Mouse (Mus musculus): Measurements from ENCODE around the gene Smarca2. TPM values are rescaled to one million over a fixed set of nuclear protein-coding genes. Genes with fewer than 3 reads are reported as not detected.

Smarca2 gene
- polyA plus RNA-seq, 1 experiment = 209 TPM

- H3K27me3 ChIP-seq (ENCODE audit: control insufficient read depth, insufficient read depth, low read length) = no peaks in the 10 kb centered on the region
Observed at GRCm38 (mm10) chr19:26772051-26772583, 167.3 kb downstream of the Smarca2 start.

GRCm38 (mm10) chr19:26776066-26777025 is 171.5 kb downstream of the Smarca2 start:
- Histone ChIP-seq H3K4me1 (ENCODE audit: control insufficient read depth, insufficient read depth, low read length) (no peaks in the 10 kb centered on the region), H3K27me3 (ENCODE audit: control insufficient read depth, insufficient read depth, low read length) (no peaks in the 10 kb centered on the region), H3K4me3 (ENCODE audit: control insufficient read depth, low read depth, low read length) (no peak overlapping the region), H3K36me3 (ENCODE audit: control insufficient read depth, insufficient read depth, low read length) (no peaks in the 10 kb centered on the region), H3K27ac (ENCODE audit: control insufficient read depth, insufficient read depth, low read depth, low read length) (no peak overlapping the region)
- TF ChIP-seq CTCF (IDR thresholded peaks at IDR 0.05; ENCODE audit: control insufficient read depth, insufficient read depth, insufficient replicate concordance, low read depth, low read length) (no peak), POLR2A (IDR thresholded peaks at IDR 0.05; ENCODE audit: control insufficient read depth, low read depth, low read length) (no peak)

More at GRCm38 (mm10) chr19:26772051-26772583, 167.3 kb downstream of the Smarca2 start:
- TF ChIP-seq POLR2A (IDR thresholded peaks at IDR 0.05; ENCODE audit: control insufficient read depth, low read depth, low read length) = no peak
- TF ChIP-seq CTCF (IDR thresholded peaks at IDR 0.05; ENCODE audit: control insufficient read depth, insufficient read depth, insufficient replicate concordance, low read depth, low read length) = no peak
- Histone ChIP-seq H3K4me3 (ENCODE audit: control insufficient read depth, low read depth, low read length) (no peak overlapping the region), H3K36me3 (ENCODE audit: control insufficient read depth, insufficient read depth, low read length) (no peaks in the 10 kb centered on the region), H3K4me1 (ENCODE audit: control insufficient read depth, insufficient read depth, low read length) (peaks cover 2% of the 10 kb centered on the region; the same call in 1 of the 2 replicates), H3K27ac (ENCODE audit: control insufficient read depth, insufficient read depth, low read depth, low read length) (no peak overlapping the region)

DNA sequence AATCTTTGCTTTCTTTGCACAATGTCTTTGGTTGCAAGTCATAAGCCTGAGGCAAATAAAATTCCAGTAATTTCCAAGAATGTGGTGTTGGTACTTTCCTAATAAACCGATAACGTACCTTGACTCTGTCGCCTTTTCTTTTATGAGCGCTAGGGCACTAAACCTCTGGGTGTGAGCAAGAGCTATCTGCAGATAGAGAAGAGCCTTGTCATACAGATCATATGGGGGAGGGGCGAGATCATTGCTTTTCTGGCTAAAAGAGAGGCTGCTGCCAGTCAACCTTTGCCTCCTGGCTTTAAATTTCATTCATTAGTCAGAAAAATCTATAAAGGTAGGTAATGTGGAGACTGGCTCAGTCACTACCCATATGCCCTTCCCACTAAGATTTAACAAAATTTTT is 173.3 kb downstream of the Smarca2 start:
- Histone ChIP-seq H3K36me3 (ENCODE audit: control insufficient read depth, insufficient read depth, low read length) (no peaks in the 10 kb centered on the region), H3K27ac (ENCODE audit: control insufficient read depth, insufficient read depth, low read depth, low read length) (no peak overlapping the region), H3K4me3 (ENCODE audit: control insufficient read depth, low read depth, low read length) (no peak overlapping the region; the same call in 1 of the 2 replicates), H3K27me3 (ENCODE audit: control insufficient read depth, insufficient read depth, low read length) (no peaks in the 10 kb centered on the region), H3K4me1 (ENCODE audit: control insufficient read depth, insufficient read depth, low read length) (no peaks in the 10 kb centered on the region)
- TF ChIP-seq CTCF (IDR thresholded peaks at IDR 0.05; ENCODE audit: control insufficient read depth, insufficient read depth, insufficient replicate concordance, low read depth, low read length) (no peak), POLR2A (IDR thresholded peaks at IDR 0.05; ENCODE audit: control insufficient read depth, low read depth, low read length) (no peak)

GRCm38 (mm10) chr19:26781209-26781608 is 176.4 kb downstream of the Smarca2 start:
- no peaks in the 10 kb centered on the region for H3K4me1 ChIP-seq (ENCODE audit: control insufficient read depth, insufficient read depth, low read length)
- H3K4me3 ChIP-seq (ENCODE audit: control insufficient read depth, low read depth, low read length) = no peak overlapping the region
- H3K27ac ChIP-seq (ENCODE audit: control insufficient read depth, insufficient read depth, low read depth, low read length) = no peak overlapping the region
- no peaks in the 10 kb centered on the region for H3K27me3 ChIP-seq (ENCODE audit: control insufficient read depth, insufficient read depth, low read length)
- H3K36me3 ChIP-seq (ENCODE audit: control insufficient read depth, insufficient read depth, low read length) = no peaks in the 10 kb centered on the region
- TF ChIP-seq CTCF (IDR thresholded peaks at IDR 0.05; ENCODE audit: control insufficient read depth, insufficient read depth, insufficient replicate concordance, low read depth, low read length) = no peak
- no peak for TF ChIP-seq POLR2A (IDR thresholded peaks at IDR 0.05; ENCODE audit: control insufficient read depth, low read depth, low read length)

DNA sequence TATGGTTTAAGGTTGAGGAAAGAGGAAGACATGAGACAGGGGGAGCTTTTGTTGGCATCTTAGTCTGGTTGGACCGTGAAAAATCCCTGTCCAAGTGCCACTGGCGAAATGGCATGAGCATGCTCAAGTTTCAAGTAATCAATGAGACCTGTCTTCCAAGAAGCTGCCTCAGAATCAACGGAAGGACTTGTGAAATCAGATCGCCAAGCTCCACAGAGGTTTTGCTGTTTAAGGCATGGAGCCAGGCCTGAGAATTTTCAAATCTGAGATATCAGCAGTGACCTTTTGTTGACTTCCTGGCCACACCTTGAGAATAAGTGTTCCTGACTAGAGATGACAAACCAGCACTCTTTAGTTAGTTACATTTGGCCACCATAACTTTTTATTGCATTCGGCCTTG is 183.6 kb downstream of the Smarca2 start:
- TF ChIP-seq POLR2A (IDR thresholded peaks at IDR 0.05; ENCODE audit: control insufficient read depth, low read depth, low read length) = no peak
- no peak for TF ChIP-seq CTCF (IDR thresholded peaks at IDR 0.05; ENCODE audit: control insufficient read depth, insufficient read depth, insufficient replicate concordance, low read depth, low read length)
- no peak overlapping the region for H3K4me3 ChIP-seq (ENCODE audit: control insufficient read depth, low read depth, low read length)
- H3K27me3 ChIP-seq (ENCODE audit: control insufficient read depth, insufficient read depth, low read length) = no peaks in the 10 kb centered on the region
- no peak overlapping the region for H3K27ac ChIP-seq (ENCODE audit: control insufficient read depth, insufficient read depth, low read depth, low read length)
- no peaks in the 10 kb centered on the region for H3K36me3 ChIP-seq (ENCODE audit: control insufficient read depth, insufficient read depth, low read length)
- H3K4me1 ChIP-seq (ENCODE audit: control insufficient read depth, insufficient read depth, low read length) = no peaks in the 10 kb centered on the region

- no peak overlapping the region for H3K27ac ChIP-seq (ENCODE audit: control insufficient read depth, insufficient read depth, low read depth, low read length)
- TF ChIP-seq POLR2A (IDR thresholded peaks at IDR 0.05; ENCODE audit: control insufficient read depth, low read depth, low read length) = no peak
- no peak for TF ChIP-seq CTCF (IDR thresholded peaks at IDR 0.05; ENCODE audit: control insufficient read depth, insufficient read depth, insufficient replicate concordance, low read depth, low read length)
- no peaks in the 10 kb centered on the region for H3K27me3 ChIP-seq (ENCODE audit: control insufficient read depth, insufficient read depth, low read length)
- no peaks in the 10 kb centered on the region for H3K4me1 ChIP-seq (ENCODE audit: control insufficient read depth, insufficient read depth, low read length)
- no peaks in the 10 kb centered on the region for H3K36me3 ChIP-seq (ENCODE audit: control insufficient read depth, insufficient read depth, low read length)
- no peak overlapping the region for H3K4me3 ChIP-seq (ENCODE audit: control insufficient read depth, low read depth, low read length)
Observed at GRCm38 (mm10) chr19:26790386-26791346, 185.8 kb downstream of the Smarca2 start.
